Mouse (Mus musculus): Measurements from ENCODE around the gene Pglyrp3. TPM values are rescaled to one million over a fixed set of nuclear protein-coding genes. Genes with fewer than 3 reads are reported as not detected.
"Not testable (repeated sequence)": the region's sequence is repeated elsewhere in the genome, so short reads cannot be mapped to it uniquely, and the experiment has no call there.

Pglyrp3 gene
- polyA plus RNA-seq (2012; rRNA removed) (1.0 and 1.3 TPM in 2 replicates), polyA plus RNA-seq (2014; fragmentation: Nextera tagmentation; extraction: Ambion mirVana) (2.1 and 2.2 TPM in 2 replicates)

DNA sequence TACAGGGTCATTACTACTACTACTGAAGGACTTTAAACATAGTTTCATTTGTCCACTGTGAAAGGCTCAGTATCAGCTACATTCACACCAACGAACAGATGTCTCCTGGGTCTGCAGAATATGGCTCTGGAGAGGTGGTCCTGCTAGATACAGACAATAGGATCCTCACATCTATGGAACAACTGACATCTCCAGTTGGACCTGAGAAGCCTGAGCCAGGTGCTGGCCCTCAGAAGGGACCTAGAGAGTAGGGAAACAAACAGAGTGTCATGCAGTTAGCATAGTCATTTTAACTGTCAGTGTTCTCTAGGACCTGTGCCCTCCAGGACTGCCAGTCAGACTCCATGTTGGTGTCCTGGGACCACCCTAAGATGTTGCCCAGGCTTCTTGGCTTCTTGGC is at the start of gene Pglyrp3:
Pglyrp3 (plus strand) TSS at position 301 of the 400 bp plus-strand sequence.
- H3K27ac ChIP-seq (replicated peaks; ENCODE audit: low read depth, low read length) = no peak within 1 kb of the TSS
- no peak for TF ChIP-seq POLR2A (IDR thresholded peaks at IDR 0.05; ENCODE audit: borderline replicate concordance, extremely low read depth, insufficient read depth, insufficient read length)
- ATAC-seq (ENCODE audit: low FRiP score, low read depth) (no peak), DNase-seq (ENCODE audit: low spot score) (no peak)
- H3K4me3 ChIP-seq (replicated peaks; ENCODE audit: low read length) = no peak within 1 kb of the TSS
- H3K36me3 ChIP-seq (ENCODE audit: control insufficient read depth, insufficient read depth, low read length) = no peaks in the 10 kb centered on the region
- H3K9me3 ChIP-seq (ENCODE audit: control insufficient read depth, low read length) = no peaks in the 10 kb centered on the region
- H3K4me1 ChIP-seq (ENCODE audit: control insufficient read depth, insufficient read depth, low read length) = no peaks in the 10 kb centered on the region
- H3K4me2 ChIP-seq (replicated peaks; ENCODE audit: low read depth, low read length, severe bottlenecking) = no peak within 1 kb of the TSS
- H3K27me3 ChIP-seq (ENCODE audit: control insufficient read depth, insufficient read depth, low read length) = no peaks in the 10 kb centered on the region
- no peak within 1 kb of the TSS for H3K9ac ChIP-seq (ENCODE audit: low read depth, low read length, severe bottlenecking)
- 74% methylated on average over 1 of the region's 1 CpGs for WGBS

DNA sequence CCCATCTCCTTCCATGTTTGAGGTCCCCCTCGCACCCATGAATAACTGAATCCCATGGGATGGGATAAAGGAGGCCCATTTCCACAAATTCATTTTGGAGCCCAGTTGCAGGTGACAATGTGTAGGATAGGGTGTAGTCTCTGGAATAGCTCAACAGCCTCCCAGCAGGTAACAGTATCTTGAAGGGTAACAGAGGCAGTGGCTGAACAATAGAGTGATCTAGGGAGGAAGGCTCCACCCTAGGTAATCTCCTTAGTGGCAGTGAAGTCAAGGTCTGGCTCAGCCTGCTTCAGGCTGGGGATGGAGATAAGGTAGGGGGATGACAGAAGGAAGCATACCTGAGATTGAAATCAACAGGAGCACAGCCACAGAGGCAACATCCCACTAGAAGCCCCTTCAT is 3.4 kb upstream of the Pglyrp3 start:
- H3K9ac ChIP-seq (ENCODE audit: low read depth, low read length, severe bottlenecking) = no peak overlapping the region
- no peaks in the 10 kb centered on the region for H3K9me3 ChIP-seq (ENCODE audit: control insufficient read depth, low read length)
- H3K27ac ChIP-seq (replicated peaks; ENCODE audit: low read depth, low read length) = no peak overlapping the region
- no peak overlapping the region for H3K4me2 ChIP-seq (replicated peaks; ENCODE audit: low read depth, low read length, severe bottlenecking)
- no peak overlapping the region for H3K4me3 ChIP-seq (replicated peaks; ENCODE audit: low read length)
- WGBS = 81% methylated on average over 1 of the region's 1 CpGs
- no peaks in the 10 kb centered on the region for H3K36me3 ChIP-seq (ENCODE audit: control insufficient read depth, insufficient read depth, low read length)
- no peaks in the 10 kb centered on the region for H3K27me3 ChIP-seq (ENCODE audit: control insufficient read depth, insufficient read depth, low read length)
- TF ChIP-seq POLR2A (IDR thresholded peaks at IDR 0.05; ENCODE audit: borderline replicate concordance, extremely low read depth, insufficient read depth, insufficient read length) = no peak
- no peak for ATAC-seq (ENCODE audit: low FRiP score, low read depth)
- no peak for DNase-seq (ENCODE audit: low spot score)
- no peaks in the 10 kb centered on the region for H3K4me1 ChIP-seq (ENCODE audit: control insufficient read depth, insufficient read depth, low read length)

DNA sequence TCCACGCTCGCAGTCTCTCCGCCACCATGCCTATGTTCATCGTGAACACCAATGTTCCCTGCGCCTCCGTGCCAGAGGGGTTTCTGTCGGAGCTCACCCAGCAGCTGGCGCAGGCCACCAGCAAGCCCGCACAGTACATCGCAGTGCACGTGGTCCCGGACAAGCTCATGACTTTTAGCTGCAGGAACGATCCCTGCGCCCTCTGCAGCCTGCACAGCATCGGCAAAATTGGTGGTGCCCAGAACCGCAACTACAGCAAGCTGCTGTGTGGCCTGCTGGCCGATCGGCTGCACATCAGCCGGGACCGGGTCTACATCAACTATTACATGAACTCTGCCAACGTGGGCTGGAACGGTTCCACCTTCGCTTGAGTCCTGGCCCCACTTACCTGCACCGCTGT is 10.2 kb downstream of the Pglyrp3 start:
- not testable (repeated sequence) for DNase-seq (ENCODE audit: low spot score); H3K4me2 ChIP-seq (replicated peaks; ENCODE audit: low read depth, low read length, severe bottlenecking)
- WGBS = 53% methylated on average over 24 of the region's 24 CpGs

DNA sequence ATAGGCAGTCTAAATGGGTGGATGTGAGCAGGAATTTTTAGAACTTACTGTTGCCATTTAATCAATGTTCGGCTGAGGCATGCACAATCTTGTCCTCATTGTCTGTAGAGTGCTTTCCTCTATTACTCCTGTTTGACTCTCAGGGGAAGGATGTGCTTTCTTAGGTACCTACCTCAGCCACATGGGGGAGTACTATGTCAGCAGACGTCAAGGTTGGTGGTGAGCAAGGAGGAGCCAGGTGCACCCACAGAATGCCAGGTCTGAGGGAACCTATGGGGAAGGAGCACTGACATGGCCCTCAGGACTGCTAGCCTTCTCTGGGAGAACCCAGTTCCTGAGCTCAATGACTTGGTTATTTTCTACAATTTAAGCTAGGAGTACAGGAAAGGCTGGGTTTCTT is 18.8 kb downstream of the Pglyrp3 start:
- no peaks in the 10 kb centered on the region for H3K4me1 ChIP-seq (ENCODE audit: control insufficient read depth, insufficient read depth, low read length)
- DNase-seq (ENCODE audit: low spot score) (no peak), ATAC-seq (ENCODE audit: low FRiP score, low read depth) (no peak)
- no peak overlapping the region for H3K9ac ChIP-seq (ENCODE audit: low read depth, low read length, severe bottlenecking)
- H3K9me3 ChIP-seq (ENCODE audit: control insufficient read depth, low read length) = no peaks in the 10 kb centered on the region
- H3K4me2 ChIP-seq (replicated peaks; ENCODE audit: low read depth, low read length, severe bottlenecking) = no peak overlapping the region
- no peaks in the 10 kb centered on the region for H3K36me3 ChIP-seq (ENCODE audit: control insufficient read depth, insufficient read depth, low read length)
- H3K27ac ChIP-seq (replicated peaks; ENCODE audit: low read depth, low read length) = no peak overlapping the region
- no peaks in the 10 kb centered on the region for H3K27me3 ChIP-seq (ENCODE audit: control insufficient read depth, insufficient read depth, low read length)
- TF ChIP-seq POLR2A (IDR thresholded peaks at IDR 0.05; ENCODE audit: borderline replicate concordance, extremely low read depth, insufficient read depth, insufficient read length) = no peak
- H3K4me3 ChIP-seq (replicated peaks; ENCODE audit: low read length) = no peak overlapping the region
- WGBS = 46% methylated on average over 2 of the region's 2 CpGs

More for the DNA sequence above, 10.2 kb downstream of the Pglyrp3 start:
- not testable (repeated sequence) for H3K9ac ChIP-seq (ENCODE audit: low read depth, low read length, severe bottlenecking); ATAC-seq (ENCODE audit: low FRiP score, low read depth); H3K36me3 ChIP-seq (ENCODE audit: control insufficient read depth, insufficient read depth, low read length); H3K4me1 ChIP-seq (ENCODE audit: control insufficient read depth, insufficient read depth, low read length); H3K27me3 ChIP-seq (ENCODE audit: control insufficient read depth, insufficient read depth, low read length); H3K4me3 ChIP-seq (replicated peaks; ENCODE audit: low read length); H3K9me3 ChIP-seq (ENCODE audit: control insufficient read depth, low read length); H3K27ac ChIP-seq (replicated peaks; ENCODE audit: low read depth, low read length)

- ATAC-seq (ENCODE audit: low FRiP score, low read depth) (no peak), DNase-seq (ENCODE audit: low spot score) (no peak)
- Histone ChIP-seq H3K4me2 (replicated peaks; ENCODE audit: low read depth, low read length, severe bottlenecking) (no peak overlapping the region), H3K27ac (replicated peaks; ENCODE audit: low read depth, low read length) (no peak overlapping the region), H3K9ac (ENCODE audit: low read depth, low read length, severe bottlenecking) (no peak overlapping the region), H3K4me3 (replicated peaks; ENCODE audit: low read length) (no peak overlapping the region), H3K27me3 (ENCODE audit: control insufficient read depth, insufficient read depth, low read length) (no peaks in the 10 kb centered on the region), H3K9me3 (ENCODE audit: control insufficient read depth, low read length) (no peaks in the 10 kb centered on the region), H3K36me3 (ENCODE audit: control insufficient read depth, insufficient read depth, low read length) (no peaks in the 10 kb centered on the region), H3K4me1 (ENCODE audit: control insufficient read depth, insufficient read depth, low read length) (no peaks in the 10 kb centered on the region)
- WGBS = 56% methylated on average over 1 of the region's 1 CpGs
- no peak for TF ChIP-seq POLR2A (IDR thresholded peaks at IDR 0.05; ENCODE audit: borderline replicate concordance, extremely low read depth, insufficient read depth, insufficient read length)
These were observed 19.5 kb downstream of the Pglyrp3 start for GRCm38 (mm10) chr3:92033892-92034291.
